Mouse (Mus musculus) midbrain, embryonic 14.5 days (tissue): ENCODE measurements around the gene Bcar1. TPM values are rescaled to one million over a fixed set of nuclear protein-coding genes. Genes with fewer than 3 reads are reported as not detected.

Experiments
- ATAC-seq: fragments of 200-750 bp; cut with Nextera tagmentation; 2 replicates; pipeline ENCODE4 v1.8.0; 2017; ENCODE audit warnings: moderate number of reproducible peaks, moderate library complexity; ENCODE audit not compliant: low FRiP score, low TSS enrichment
- DNase-seq: peaks from one replicate; pipeline ENCODE4 v3.0.0-alpha.2; 2015
- H3K27ac ChIP-seq: fragments of 300-500 bp; sonication (generic); replicated peaks from 2 replicates; pipeline ENCODE4 v1.5.1; 2014; ENCODE audit warnings: mild to moderate bottlenecking, low read depth, low read length, moderate library complexity
- H3K27me3 ChIP-seq: fragments of 300-500 bp; sonication (generic); 2 replicates; pipeline ENCODE4 v1.6.1; 2014; ENCODE audit warnings: low read length, control low read depth, mixed read lengths; ENCODE audit not compliant: control insufficient read depth, insufficient read depth
- H3K36me3 ChIP-seq: fragments of 300-500 bp; sonication (generic); 2 replicates; pipeline ENCODE4 v1.6.1; 2014; ENCODE audit warnings: low read length, control low read depth; ENCODE audit not compliant: control insufficient read depth, insufficient read depth
- H3K4me1 ChIP-seq: fragments of 300-500 bp; sonication (generic); 2 replicates; pipeline ENCODE4 v1.6.1; 2014; ENCODE audit warnings: mild to moderate bottlenecking, antibody characterized with exemption, low read length, control low read depth; ENCODE audit not compliant: control insufficient read depth, insufficient read depth
- H3K4me2 ChIP-seq: fragments of 300-500 bp; sonication (generic); 2 replicates; pipeline ENCODE4 v1.6.1; 2014; ENCODE audit warnings: mild to moderate bottlenecking, low read length, moderate library complexity
- H3K4me3 ChIP-seq: fragments of 300-500 bp; sonication (generic); replicated peaks from 2 replicates; pipeline ENCODE4 v1.5.1; 2014; ENCODE audit warnings: low read depth, low read length
- H3K9ac ChIP-seq: fragments of 300-500 bp; sonication (generic); replicated peaks from 2 replicates; pipeline ENCODE4 v1.6.1; 2014; ENCODE audit warnings: mild to moderate bottlenecking, low read length, moderate library complexity
- H3K9me3 ChIP-seq: fragments of 300-500 bp; sonication (generic); 2 replicates; pipeline ENCODE4 v1.6.1; 2016; ENCODE audit warnings: low read length, control low read depth, mixed read lengths; ENCODE audit not compliant: control insufficient read depth
- WGBS: fragments of 180-500 bp; shearing (Covaris S2); extraction: QIAGEN DNeasy Blood & Tissue Kit; methylation state at CpG from one replicate; pipeline ENCODE4 v1.1.7; 2014; 5-methylcytosine and 5-hydroxymethylcytosine counted together
- microRNA-seq: library from miRNA; unstranded; fragments of <30 nt; microRNA quantifications from one replicate; pipeline ENCODE4, GENCODE M21; 2016
- polyA plus RNA-seq: library from polyadenylated mRNA; unstranded; fragments of >200 nt; fragmentation: Nextera tagmentation; extraction: Ambion mirVana; gene quantifications from 2 replicates; pipeline ENCODE4 v1.2.1, GENCODE M21; 2014

Gene Bcar1
- polyA plus RNA-seq, 1 experiment from 2014 or later, result 52.7 TPM

GRCm38 (mm10) chr8:111678848-111679247 is 64.8 kb downstream of the Bcar1 start:
- DNase-seq (no peak), ATAC-seq (no peak)
- no peak overlapping the region for H3K4me3 ChIP-seq
- H3K9me3 ChIP-seq, result no peaks in the 10 kb centered on the region
- no peak overlapping the region for H3K27ac ChIP-seq
- no peak overlapping the region for H3K9ac ChIP-seq
- H3K27me3 ChIP-seq, result no peaks in the 10 kb centered on the region
- no peaks in the 10 kb centered on the region for H3K4me1 ChIP-seq
- 92% methylated on average over 7 of the region's 7 CpGs for WGBS
- no peak overlapping the region for H3K4me2 ChIP-seq
- no peaks in the 10 kb centered on the region for H3K36me3 ChIP-seq

- H3K4me1 ChIP-seq, result no peaks in the 10 kb centered on the region
- ATAC-seq, result no peak; the same call in 1 of the 2 replicates
Observed at GRCm38 (mm10) chr8:111678111-111678510, 65.5 kb downstream of the Bcar1 start.

GRCm38 (mm10) chr8:111676237-111676636 is 67.4 kb downstream of the Bcar1 start:
- no peaks in the 10 kb centered on the region for H3K9me3 ChIP-seq
- no peaks in the 10 kb centered on the region for H3K4me1 ChIP-seq
- no peak overlapping the region for H3K27ac ChIP-seq
- no peak overlapping the region for H3K4me3 ChIP-seq
- peaks cover 9% of the 10 kb centered on the region for H3K36me3 ChIP-seq
- no peak overlapping the region for H3K4me2 ChIP-seq
- DNase-seq (no peak), ATAC-seq (no peak)
- H3K9ac ChIP-seq, result no peak overlapping the region
- H3K27me3 ChIP-seq, result no peaks in the 10 kb centered on the region
- 79% methylated on average over 8 of the region's 8 CpGs for WGBS

More at GRCm38 (mm10) chr8:111678111-111678510, 65.5 kb downstream of the Bcar1 start:
- peak; percentile 87 for DNase-seq
- Histone ChIP-seq H3K27me3 (no peaks in the 10 kb centered on the region), H3K9me3 (no peaks in the 10 kb centered on the region), H3K36me3 (no peaks in the 10 kb centered on the region), H3K27ac (no peak overlapping the region), H3K4me3 (no peak overlapping the region), H3K4me2 (no peak overlapping the region), H3K9ac (no peak overlapping the region)
- WGBS, result 31% methylated on average over 3 of the region's 3 CpGs

- Histone ChIP-seq H3K27ac (no peak overlapping the region), H3K36me3 (peaks cover 49% of the 10 kb centered on the region), H3K4me3 (no peak overlapping the region), H3K4me1 (no peaks in the 10 kb centered on the region), H3K4me2 (no peak overlapping the region), H3K9ac (no peak overlapping the region), H3K9me3 (no peaks in the 10 kb centered on the region), H3K27me3 (no peaks in the 10 kb centered on the region)
- 98% methylated on average over 2 of the region's 2 CpGs for WGBS
- no peak for DNase-seq
- ATAC-seq, result no peak
Observed at GRCm38 (mm10) chr8:111666751-111667150, 76.9 kb downstream of the Bcar1 start.

GRCm38 (mm10) chr8:111662473-111662872 is 81.1 kb downstream of the Bcar1 start:
- Histone ChIP-seq H3K4me2 (no peak overlapping the region), H3K27me3 (no peaks in the 10 kb centered on the region), H3K4me3 (no peak overlapping the region), H3K9me3 (no peaks in the 10 kb centered on the region), H3K4me1 (no peaks in the 10 kb centered on the region), H3K27ac (no peak overlapping the region), H3K36me3 (peaks cover 33% of the 10 kb centered on the region), H3K9ac (no peak overlapping the region)
- DNase-seq (peak; percentile 77), ATAC-seq (no peak)
- WGBS, result 94% methylated on average over 3 of the region's 3 CpGs

Small RNA genes within 50 kb of the gene (microRNA-seq; reads per million reads assigned to microRNA genes)
- gene Mir7076, result not detected

Other genes starting within 250 kb of the Bcar1 start
- 5.4 and 5.9 TPM in 2 replicates for gene Wdr59, start 221.7 kb downstream of the Bcar1 start, polyA plus RNA-seq
- 99.2 and 108 TPM in 2 replicates for gene Znrf1, start 207.7 kb downstream of the Bcar1 start, polyA plus RNA-seq
- 0.45 and 0.69 TPM in 2 replicates for gene Ldhd, start 113.4 kb downstream of the Bcar1 start, polyA plus RNA-seq
- gene Zfp1, start 100.4 kb downstream of the Bcar1 start, polyA plus RNA-seq, result 27.3 and 33.8 TPM in 2 replicates
- not detected in 2 replicates for gene Ctrb1, start 52.8 kb downstream of the Bcar1 start, polyA plus RNA-seq
- 167 and 184 TPM in 2 replicates for gene Cfdp1, start 110.5 kb upstream of the Bcar1 start, polyA plus RNA-seq
- gene Tmem170, start 132.9 kb upstream of the Bcar1 start, polyA plus RNA-seq, result 3.0 and 3.6 TPM in 2 replicates
- gene Chst5, start 166.6 kb upstream of the Bcar1 start, polyA plus RNA-seq, result 3.1 and 3.2 TPM in 2 replicates
- 14.8 and 16.7 TPM in 2 replicates for gene Tmem231, start 190.1 kb upstream of the Bcar1 start, polyA plus RNA-seq
- 490 and 510 TPM in 2 replicates for gene Gabarapl2, start 196.9 kb upstream of the Bcar1 start, polyA plus RNA-seq
- gene Adat1, start 248.5 kb upstream of the Bcar1 start, polyA plus RNA-seq, result 5.3 and 5.6 TPM in 2 replicates